Mouse (Mus musculus): ENCODE results near the gene Cblb. TPM values are rescaled to one million over a fixed set of nuclear protein-coding genes. Genes with fewer than 3 reads are reported as not detected.

Cblb gene
- polyA plus RNA-seq (2015; fragmentation: Nextera tagmentation; extraction: Ambion mirVana) = 2.0 and 2.1 TPM in 2 replicates

- H3K4me3 ChIP-seq (ENCODE audit: low read depth, low read length) = peak within 1 kb of the TSS; percentile 89
- peak within 1 kb of the TSS; percentile 94 for H3K9ac ChIP-seq (replicated peaks)
- no peak for TF ChIP-seq EP300 (IDR thresholded peaks at IDR 0.05; ENCODE audit: low read depth)
- TF ChIP-seq CTCF (IDR thresholded peaks at IDR 0.05; ENCODE audit: low read depth) = no peak
- peak; percentile 97 for DNase-seq
- no peaks in the 10 kb centered on the region for H3K27me3 ChIP-seq (ENCODE audit: insufficient read depth, low read length)
- peaks cover 38% of the 10 kb centered on the region for H3K4me1 ChIP-seq (ENCODE audit: insufficient read depth)
- no peaks in the 10 kb centered on the region for H3K9me3 ChIP-seq (ENCODE audit: low read length)
- peak; percentile 98 for ATAC-seq
- H3K27ac ChIP-seq (ENCODE audit: low read depth) = peak within 1 kb of the TSS; percentile 95
- peak within 1 kb of the TSS; percentile 93 for H3K4me2 ChIP-seq (ENCODE audit: low read depth, low read length)
- peaks cover 16% of the 10 kb centered on the region; the same call in 1 of the 2 replicates for H3K36me3 ChIP-seq (replicated peaks; ENCODE audit: insufficient read depth, low read length)
- under 1% methylated on average over 38 of the region's 38 CpGs for WGBS (ENCODE audit: insufficient replicate concordance)
Measured at GRCm38 (mm10) chr16:52031091-52031689, at the start of gene Cblb. Gene Cblb (plus strand): TSS chr16:52031225.

GRCm38 (mm10) chr16:51985436-51985835, 45.6 kb upstream of the Cblb start:
- ATAC-seq (no peak), DNase-seq (no peak)
- H3K9ac ChIP-seq (replicated peaks) = no peak overlapping the region
- H3K36me3 ChIP-seq (replicated peaks; ENCODE audit: insufficient read depth, low read length) = no peaks in the 10 kb centered on the region
- H3K4me1 ChIP-seq (ENCODE audit: insufficient read depth) = no peaks in the 10 kb centered on the region
- no peak overlapping the region for H3K27ac ChIP-seq (ENCODE audit: low read depth)
- no peak overlapping the region for H3K4me2 ChIP-seq (ENCODE audit: low read depth, low read length)
- H3K27me3 ChIP-seq (ENCODE audit: insufficient read depth, low read length) = no peaks in the 10 kb centered on the region
- WGBS (ENCODE audit: insufficient replicate concordance) = 68% methylated on average over 8 of the region's 8 CpGs
- no peak for TF ChIP-seq CTCF (IDR thresholded peaks at IDR 0.05; ENCODE audit: low read depth)
- no peak for TF ChIP-seq EP300 (IDR thresholded peaks at IDR 0.05; ENCODE audit: low read depth)
- no peaks in the 10 kb centered on the region for H3K9me3 ChIP-seq (ENCODE audit: low read length)
- H3K4me3 ChIP-seq (ENCODE audit: low read depth, low read length) = no peak overlapping the region

- Histone ChIP-seq H3K4me3 (ENCODE audit: low read depth, low read length) (no peak overlapping the region), H3K27me3 (ENCODE audit: insufficient read depth, low read length) (no peaks in the 10 kb centered on the region), H3K9ac (replicated peaks) (no peak overlapping the region), H3K4me1 (ENCODE audit: insufficient read depth) (no peaks in the 10 kb centered on the region), H3K36me3 (replicated peaks; ENCODE audit: insufficient read depth, low read length) (no peaks in the 10 kb centered on the region), H3K4me2 (ENCODE audit: low read depth, low read length) (no peak overlapping the region), H3K9me3 (ENCODE audit: low read length) (no peaks in the 10 kb centered on the region), H3K27ac (ENCODE audit: low read depth) (no peak overlapping the region)
- TF ChIP-seq EP300 (IDR thresholded peaks at IDR 0.05; ENCODE audit: low read depth) (no peak), CTCF (IDR thresholded peaks at IDR 0.05; ENCODE audit: low read depth) (no peak)
- no peak for DNase-seq
- ATAC-seq = no peak
- WGBS (ENCODE audit: insufficient replicate concordance) = 88% methylated on average over 3 of the region's 3 CpGs
Measured at GRCm38 (mm10) chr16:51986207-51986606, 44.8 kb upstream of the Cblb start.

GRCm38 (mm10) chr16:51987085-51987620, 43.9 kb upstream of the Cblb start:
- H3K4me3 ChIP-seq (ENCODE audit: low read depth, low read length) = no peak overlapping the region
- no peak overlapping the region for H3K4me2 ChIP-seq (ENCODE audit: low read depth, low read length)
- H3K9ac ChIP-seq (replicated peaks) = no peak overlapping the region
- no peak overlapping the region for H3K27ac ChIP-seq (ENCODE audit: low read depth)
- no peak for ATAC-seq
- H3K36me3 ChIP-seq (replicated peaks; ENCODE audit: insufficient read depth, low read length) = no peaks in the 10 kb centered on the region
- no peak for DNase-seq
- no peaks in the 10 kb centered on the region for H3K4me1 ChIP-seq (ENCODE audit: insufficient read depth)
- TF ChIP-seq EP300 (IDR thresholded peaks at IDR 0.05; ENCODE audit: low read depth) = no peak
- TF ChIP-seq CTCF (IDR thresholded peaks at IDR 0.05; ENCODE audit: low read depth) = no peak
- no peaks in the 10 kb centered on the region for H3K27me3 ChIP-seq (ENCODE audit: insufficient read depth, low read length)
- no peaks in the 10 kb centered on the region for H3K9me3 ChIP-seq (ENCODE audit: low read length)
- 78% methylated on average over 4 of the region's 4 CpGs for WGBS (ENCODE audit: insufficient replicate concordance)

GRCm38 (mm10) chr16:51988027-51988426, 43.0 kb upstream of the Cblb start:
- TF ChIP-seq EP300 (IDR thresholded peaks at IDR 0.05; ENCODE audit: low read depth) = no peak
- no peak for TF ChIP-seq CTCF (IDR thresholded peaks at IDR 0.05; ENCODE audit: low read depth)
- H3K36me3 ChIP-seq (replicated peaks; ENCODE audit: insufficient read depth, low read length) = no peaks in the 10 kb centered on the region
- H3K4me1 ChIP-seq (ENCODE audit: insufficient read depth) = no peaks in the 10 kb centered on the region
- no peak for ATAC-seq
- H3K9me3 ChIP-seq (ENCODE audit: low read length) = no peaks in the 10 kb centered on the region
- H3K4me3 ChIP-seq (ENCODE audit: low read depth, low read length) = no peak overlapping the region
- no peak overlapping the region for H3K9ac ChIP-seq (replicated peaks)
- no peaks in the 10 kb centered on the region for H3K27me3 ChIP-seq (ENCODE audit: insufficient read depth, low read length)
- DNase-seq = no peak
- no peak overlapping the region for H3K27ac ChIP-seq (ENCODE audit: low read depth)
- H3K4me2 ChIP-seq (ENCODE audit: low read depth, low read length) = no peak overlapping the region

- TF ChIP-seq CTCF (IDR thresholded peaks at IDR 0.05; ENCODE audit: low read depth) = no peak
- peak; percentile 44; the same call in 1 of the 2 replicates for TF ChIP-seq EP300 (IDR thresholded peaks at IDR 0.05; ENCODE audit: low read depth)
- peak; percentile 31; the same call in 1 of the 2 replicates for ATAC-seq
Measured at GRCm38 (mm10) chr16:51989259-51989658, 41.8 kb upstream of the Cblb start.

More at GRCm38 (mm10) chr16:51989259-51989658, 41.8 kb upstream of the Cblb start:
- Histone ChIP-seq H3K27me3 (ENCODE audit: insufficient read depth, low read length) (no peaks in the 10 kb centered on the region), H3K4me2 (ENCODE audit: low read depth, low read length) (no peak overlapping the region), H3K27ac (ENCODE audit: low read depth) (no peak overlapping the region), H3K36me3 (replicated peaks; ENCODE audit: insufficient read depth, low read length) (no peaks in the 10 kb centered on the region), H3K9ac (replicated peaks) (no peak overlapping the region), H3K9me3 (ENCODE audit: low read length) (no peaks in the 10 kb centered on the region), H3K4me1 (ENCODE audit: insufficient read depth) (no peaks in the 10 kb centered on the region), H3K4me3 (ENCODE audit: low read depth, low read length) (no peak overlapping the region)
- DNase-seq = no peak
- WGBS (ENCODE audit: insufficient replicate concordance) = 46% methylated on average over 3 of the region's 3 CpGs

Data from liver, postnatal 0 days (tissue).